Mouse (Mus musculus) C2C12 (cell line): ENCODE measurements around the gene Hmgcs1. TPM values are rescaled to one million over a fixed set of nuclear protein-coding genes. Genes with fewer than 3 reads are reported as not detected.

Experiments
- H3K27me3 ChIP-seq: one replicate; pipeline ENCODE4 v1.6.1; 2011; ENCODE audit not compliant: control insufficient read depth, insufficient read depth, insufficient read length
- H3K36me3 ChIP-seq: one replicate; pipeline ENCODE4 v1.6.1; 2011; ENCODE audit not compliant: control insufficient read depth, insufficient read depth
- H3K4me3 ChIP-seq: one replicate; pipeline ENCODE4 v1.5.1; 2011; ENCODE audit warnings: mild to moderate bottlenecking, control low read depth; ENCODE audit not compliant: poor library complexity, insufficient read depth, severe bottlenecking
- H3K79me2 ChIP-seq: one replicate; pipeline ENCODE4 v1.6.1; 2011; ENCODE audit not compliant: control insufficient read depth, insufficient read depth
- H3K79me3 ChIP-seq: one replicate; pipeline ENCODE4 v1.6.1; 2011; ENCODE audit warnings: low read depth, control low read depth
- H3ac ChIP-seq: one replicate; pipeline ENCODE3; 2011; ENCODE audit warnings: low read depth; ENCODE audit not compliant: control insufficient read depth, insufficient read length
- CEBPB ChIP-seq: IDR thresholded peaks from one replicate; pipeline ENCODE4 v1.6.1; 2011; ENCODE audit warnings: low read depth, mild to moderate bottlenecking, control low read depth, moderate library complexity
- CTCF ChIP-seq: IDR thresholded peaks from one replicate; pipeline ENCODE4 v1.5.1; 2011; ENCODE audit not compliant: control insufficient read depth, insufficient read depth, insufficient read length
- FOSL1 ChIP-seq: IDR thresholded peaks from one replicate; pipeline ENCODE4 v1.8.0; 2011; ENCODE audit warnings: mild to moderate bottlenecking, low read length; ENCODE audit not compliant: poor library complexity, insufficient read depth, severe bottlenecking
- MAX ChIP-seq: IDR thresholded peaks from one replicate; pipeline ENCODE4 v1.6.1; 2011; ENCODE audit warnings: mild to moderate bottlenecking, control low read depth
- MYOD1 ChIP-seq: IDR thresholded peaks from one replicate; pipeline ENCODE4 v1.6.1; 2011; ENCODE audit warnings: low read depth; ENCODE audit not compliant: control insufficient read depth, insufficient read length
- MYOG ChIP-seq: IDR thresholded peaks from one replicate; pipeline ENCODE4 v1.6.1; 2011; ENCODE audit not compliant: control insufficient read depth, insufficient read length; ENCODE audit errors: extremely low read depth
- USF1 ChIP-seq: IDR thresholded peaks from one replicate; pipeline ENCODE4 v1.6.1; 2011; ENCODE audit warnings: low read depth, mild to moderate bottlenecking, control low read depth, moderate library complexity
- polyA plus RNA-seq: library from polyadenylated mRNA; unstranded; fragments of >200 nt; fragmentation: generic; extraction: Trizol; gene quantifications from one replicate; pipeline ENCODE4 v1.2.1, GENCODE M21; 2012; ENCODE audit warnings: missing spikeins

The Hmgcs1 gene
- polyA plus RNA-seq, 1 experiment = 45.6 TPM

DNA sequence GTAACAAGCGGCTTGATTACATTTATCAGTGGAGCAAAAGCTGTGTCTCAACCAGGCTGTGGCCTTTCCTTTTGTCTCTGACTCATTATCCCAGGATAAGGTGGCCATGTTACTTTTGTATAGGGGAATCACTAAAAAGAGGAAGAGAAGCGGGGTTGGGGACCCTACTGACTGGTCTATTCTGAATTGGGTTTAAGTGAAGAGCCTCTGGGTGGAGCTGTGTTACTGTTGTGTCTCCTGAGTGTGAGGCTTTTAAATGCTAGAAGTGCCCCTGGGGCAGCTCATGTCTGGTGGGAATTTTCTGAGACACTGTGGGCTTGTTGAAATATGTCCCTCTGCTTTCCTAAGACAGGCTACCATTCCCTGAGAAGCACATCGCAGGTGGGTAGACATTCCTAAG is 53.3 kb downstream of the Hmgcs1 start:
- no peaks in the 10 kb centered on the region for H3K79me3 ChIP-seq
- no peaks in the 10 kb centered on the region for H3K36me3 ChIP-seq
- H3K79me2 ChIP-seq = no peaks in the 10 kb centered on the region
- H3ac ChIP-seq = no peak overlapping the region
- H3K27me3 ChIP-seq = no peaks in the 10 kb centered on the region
- TF ChIP-seq CTCF (no peak), CEBPB (no peak), MYOD1 (no peak), MAX (no peak), FOSL1 (no peak), MYOG (no peak), USF1 (no peak)
- no peak overlapping the region for H3K4me3 ChIP-seq

DNA sequence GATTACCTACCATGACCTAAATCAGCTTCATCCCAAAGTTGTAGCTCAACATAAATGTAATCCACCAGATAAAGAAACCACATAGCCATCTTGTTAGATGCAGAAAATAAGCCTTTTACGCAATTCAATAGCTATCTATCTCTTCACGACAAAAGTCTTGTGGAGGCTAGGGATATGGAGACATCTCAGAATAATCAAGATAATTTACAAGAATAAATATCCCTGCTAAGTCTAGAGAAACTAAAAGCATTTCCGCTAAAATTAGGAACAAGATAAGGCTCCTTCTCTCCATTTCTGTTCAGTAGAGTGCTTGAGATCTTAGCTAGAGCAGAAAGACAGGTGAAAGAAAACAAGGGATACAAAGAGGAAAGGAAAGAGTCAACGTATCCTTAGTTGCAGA is 56.8 kb downstream of the Hmgcs1 start:
- TF ChIP-seq CEBPB = no peak
- no peak for TF ChIP-seq MAX
- no peak for TF ChIP-seq FOSL1
- no peak for TF ChIP-seq MYOD1
- no peak for TF ChIP-seq CTCF
- no peak for TF ChIP-seq MYOG
- no peak for TF ChIP-seq USF1
- H3K79me3 ChIP-seq = no peaks in the 10 kb centered on the region
- H3K4me3 ChIP-seq = no peak overlapping the region
- H3K79me2 ChIP-seq = no peaks in the 10 kb centered on the region
- no peaks in the 10 kb centered on the region for H3K36me3 ChIP-seq
- H3ac ChIP-seq = no peak overlapping the region
- no peaks in the 10 kb centered on the region for H3K27me3 ChIP-seq

DNA sequence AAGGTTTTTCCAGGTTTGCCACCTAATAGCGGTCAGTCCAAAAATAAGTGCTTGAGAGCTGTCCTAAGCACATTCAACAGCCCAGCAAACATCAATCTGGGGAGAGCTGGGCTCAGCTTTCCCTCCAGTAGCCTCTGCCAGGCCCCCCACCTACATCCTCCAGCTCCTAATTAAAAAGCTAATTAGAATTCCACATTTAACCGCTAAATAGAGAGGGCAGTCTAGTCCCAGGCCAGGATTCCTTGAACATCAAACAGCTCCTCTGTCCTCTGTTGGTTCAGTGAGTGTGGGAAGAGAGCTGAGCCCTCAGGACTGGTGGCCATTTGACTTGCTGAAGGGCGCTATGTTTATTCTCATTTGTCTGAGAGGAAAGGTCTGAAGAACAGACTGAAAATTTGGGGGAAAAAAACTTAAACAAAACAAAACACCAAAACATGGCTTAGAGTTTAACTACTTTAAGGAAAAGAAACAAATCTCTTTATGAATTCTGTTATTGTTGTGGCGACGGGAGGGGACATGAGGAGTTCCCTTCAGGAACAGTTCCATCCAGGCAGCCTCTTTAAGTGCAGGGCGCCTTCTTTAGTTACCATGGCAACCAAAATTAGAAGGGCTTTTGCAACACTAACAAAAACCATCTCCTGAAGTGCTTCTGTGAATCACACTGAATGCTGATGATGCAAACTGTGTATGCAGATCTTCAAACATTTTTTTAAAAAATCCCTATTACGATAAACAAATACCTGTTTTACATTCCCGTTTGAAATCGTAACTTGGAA is 63.9 kb downstream of the Hmgcs1 start:
- no peak overlapping the region for H3K4me3 ChIP-seq
- H3K36me3 ChIP-seq = no peaks in the 10 kb centered on the region
- H3K27me3 ChIP-seq = no peaks in the 10 kb centered on the region
- H3K79me3 ChIP-seq = no peaks in the 10 kb centered on the region
- no peak for TF ChIP-seq USF1
- no peak for TF ChIP-seq MYOG
- TF ChIP-seq CTCF = no peak
- TF ChIP-seq MAX = no peak
- TF ChIP-seq MYOD1 = no peak
- no peak for TF ChIP-seq CEBPB
- TF ChIP-seq FOSL1 = no peak
- H3ac ChIP-seq = no peak overlapping the region
- H3K79me2 ChIP-seq = no peaks in the 10 kb centered on the region

DNA sequence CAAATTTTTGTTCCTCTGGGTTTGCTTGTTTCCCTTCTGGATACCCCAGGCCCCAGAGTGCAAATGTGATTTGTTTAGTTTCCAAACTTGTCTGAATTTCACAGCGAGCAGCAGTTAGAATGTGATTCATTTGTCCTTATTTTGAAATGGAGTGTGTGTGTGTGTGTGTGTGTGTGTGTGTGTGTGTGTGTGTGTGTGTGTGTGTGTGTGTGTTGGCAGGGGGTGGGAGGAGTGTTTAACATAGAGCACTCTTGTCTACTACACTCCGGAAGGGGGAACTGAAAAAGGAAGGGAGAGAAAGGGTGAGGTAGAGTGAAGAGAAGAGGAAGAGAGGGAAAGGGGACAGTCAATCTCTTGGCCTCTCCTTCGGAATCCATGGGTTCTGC is 64.4 kb downstream of the Hmgcs1 start:
- Histone ChIP-seq H3K79me3 (no peaks in the 10 kb centered on the region), H3K36me3 (no peaks in the 10 kb centered on the region), H3ac (no peak overlapping the region), H3K79me2 (no peaks in the 10 kb centered on the region), H3K27me3 (no peaks in the 10 kb centered on the region), H3K4me3 (no peak overlapping the region)
- TF ChIP-seq CEBPB (no peak), CTCF (no peak), USF1 (no peak), FOSL1 (no peak), MAX (no peak), MYOD1 (no peak), MYOG (no peak)

DNA sequence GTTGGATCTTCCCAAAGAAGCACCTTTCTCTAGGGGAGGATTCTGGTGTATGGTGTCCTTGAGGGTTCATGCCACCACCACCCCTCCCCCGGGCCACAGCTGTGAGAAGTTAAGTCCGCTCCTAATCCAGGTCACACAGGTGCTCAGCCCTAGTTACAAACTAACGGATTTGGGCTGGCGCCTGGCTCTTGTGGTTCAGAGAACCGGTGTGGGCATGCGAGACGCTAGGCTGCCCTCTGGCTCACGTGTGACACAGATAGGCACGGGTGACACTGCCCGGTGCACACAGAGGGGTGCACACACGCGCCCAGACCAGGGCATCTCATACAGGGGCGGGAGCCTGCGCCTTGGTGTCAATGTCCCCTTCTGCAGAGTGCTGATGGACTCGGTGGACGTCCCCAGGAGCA is 65.0 kb downstream of the Hmgcs1 start:
- no peaks in the 10 kb centered on the region for H3K36me3 ChIP-seq
- no peaks in the 10 kb centered on the region for H3K79me3 ChIP-seq
- H3ac ChIP-seq = no peak overlapping the region
- H3K27me3 ChIP-seq = no peaks in the 10 kb centered on the region
- no peaks in the 10 kb centered on the region for H3K79me2 ChIP-seq
- H3K4me3 ChIP-seq = no peak overlapping the region
- TF ChIP-seq FOSL1 = no peak
- TF ChIP-seq MYOD1 = no peak
- no peak for TF ChIP-seq MAX
- no peak for TF ChIP-seq CTCF
- TF ChIP-seq CEBPB = no peak
- TF ChIP-seq MYOG = no peak
- no peak for TF ChIP-seq USF1
